Mouse (Mus musculus): Measurements from ENCODE around the gene Tmem81. TPM values are rescaled to one million over a fixed set of nuclear protein-coding genes. Genes with fewer than 3 reads are reported as not detected.
"Not testable (repeated sequence)": the region's sequence is repeated elsewhere in the genome, so short reads cannot be mapped to it uniquely, and the experiment has no call there.

The Tmem81 gene
- 1.6 and 3.0 TPM in 2 replicates for total RNA-seq (2014; rRNA removed)
- 0.49 and 0.90 TPM in 2 replicates for polyA plus RNA-seq (2015; fragmentation: Nextera tagmentation; extraction: Ambion mirVana)

GRCm38 (mm10) chr1:132506058-132506457, at the start of gene Tmem81:
Gene Tmem81 (plus strand): TSS chr1:132506230.
- Histone ChIP-seq H3K4me1 (ENCODE audit: insufficient read depth) (no peaks in the 10 kb centered on the region), H3K27ac (ENCODE audit: low read depth, low read length) (peak within 1 kb of the TSS; percentile 1; the same call in 1 of the 2 replicates), H3K9me3 (ENCODE audit: low read length) (no peaks in the 10 kb centered on the region), H3K36me3 (ENCODE audit: insufficient read depth) (peaks cover 45% of the 10 kb centered on the region), H3K9ac (no peak within 1 kb of the TSS), H3K4me2 (ENCODE audit: low read depth) (no peak within 1 kb of the TSS), H3K27me3 (ENCODE audit: insufficient read depth, low read length) (no peaks in the 10 kb centered on the region), H3K4me3 (ENCODE audit: low read depth, low read length) (no peak within 1 kb of the TSS)
- DNase-seq (no peak), ATAC-seq (peak; percentile 38)
- no peak for TF ChIP-seq CTCF (IDR thresholded peaks at IDR 0.05; ENCODE audit: low read depth)
- WGBS: 71% methylated on average over 7 of the region's 7 CpGs

DNA sequence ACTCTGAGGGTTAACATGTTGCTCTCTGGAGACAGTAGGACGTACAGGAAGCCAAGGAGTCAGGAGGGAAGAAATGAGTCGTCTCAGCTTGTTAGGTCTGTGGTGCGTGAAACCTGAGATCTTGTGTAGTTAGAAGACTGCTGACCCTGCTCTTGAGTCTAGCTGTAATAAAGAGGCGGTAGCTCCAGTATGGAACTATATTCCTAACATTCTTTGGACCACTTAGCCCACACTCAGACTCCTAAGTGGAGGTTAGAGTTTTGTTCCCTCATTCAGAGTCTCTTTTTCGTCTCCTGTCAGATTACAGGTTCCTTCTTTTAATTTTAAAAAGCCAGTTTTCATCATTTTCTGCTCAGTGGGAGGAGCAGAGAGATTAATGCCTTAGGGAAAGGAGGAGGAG, 41.4 kb upstream of the Tmem81 start:
- no peaks in the 10 kb centered on the region for H3K9me3 ChIP-seq (ENCODE audit: low read length)
- H3K36me3 ChIP-seq (ENCODE audit: insufficient read depth): peaks cover 46% of the 10 kb centered on the region
- H3K9ac ChIP-seq: no peak overlapping the region
- no peak for TF ChIP-seq CTCF (IDR thresholded peaks at IDR 0.05; ENCODE audit: low read depth)
- no peak for ATAC-seq
- no peak for DNase-seq
- no peaks in the 10 kb centered on the region for H3K27me3 ChIP-seq (ENCODE audit: insufficient read depth, low read length)
- H3K4me3 ChIP-seq (ENCODE audit: low read depth, low read length): no peak overlapping the region
- no peak overlapping the region for H3K4me2 ChIP-seq (ENCODE audit: low read depth)
- no peak overlapping the region for H3K27ac ChIP-seq (ENCODE audit: low read depth, low read length)
- WGBS: 82% methylated on average over 5 of the region's 5 CpGs
- no peaks in the 10 kb centered on the region for H3K4me1 ChIP-seq (ENCODE audit: insufficient read depth)

DNA sequence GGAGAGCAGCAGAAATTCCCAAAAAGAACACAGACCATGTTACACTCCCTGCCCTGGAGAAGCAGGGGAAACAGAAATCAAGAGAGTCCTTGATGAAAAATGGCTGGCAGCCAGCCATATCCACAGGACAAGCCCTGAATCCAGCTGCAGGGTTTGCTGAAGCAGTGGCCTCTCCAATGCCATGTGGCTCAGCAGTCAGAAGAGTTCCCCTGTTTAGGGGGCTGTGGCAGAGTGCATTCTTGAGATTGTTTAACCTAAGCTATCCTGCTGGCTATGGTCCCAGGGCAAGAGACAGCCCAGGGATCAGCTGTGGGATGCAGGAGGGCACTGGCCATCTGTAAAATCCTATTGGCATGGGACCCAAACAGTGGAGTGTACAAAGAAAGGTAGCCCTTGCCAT, 37.1 kb upstream of the Tmem81 start:
- H3K9me3 ChIP-seq (ENCODE audit: low read length): no peaks in the 10 kb centered on the region
- no peaks in the 10 kb centered on the region for H3K4me1 ChIP-seq (ENCODE audit: insufficient read depth)
- peaks cover 24% of the 10 kb centered on the region for H3K36me3 ChIP-seq (ENCODE audit: insufficient read depth)
- H3K4me3 ChIP-seq (ENCODE audit: low read depth, low read length): no peak overlapping the region
- no peaks in the 10 kb centered on the region for H3K27me3 ChIP-seq (ENCODE audit: insufficient read depth, low read length)
- H3K27ac ChIP-seq (ENCODE audit: low read depth, low read length): no peak overlapping the region
- TF ChIP-seq CTCF (IDR thresholded peaks at IDR 0.05; ENCODE audit: low read depth): no peak
- no peak overlapping the region for H3K9ac ChIP-seq
- DNase-seq (peak; percentile 7), ATAC-seq (no peak)
- H3K4me2 ChIP-seq (ENCODE audit: low read depth): no peak overlapping the region

DNA sequence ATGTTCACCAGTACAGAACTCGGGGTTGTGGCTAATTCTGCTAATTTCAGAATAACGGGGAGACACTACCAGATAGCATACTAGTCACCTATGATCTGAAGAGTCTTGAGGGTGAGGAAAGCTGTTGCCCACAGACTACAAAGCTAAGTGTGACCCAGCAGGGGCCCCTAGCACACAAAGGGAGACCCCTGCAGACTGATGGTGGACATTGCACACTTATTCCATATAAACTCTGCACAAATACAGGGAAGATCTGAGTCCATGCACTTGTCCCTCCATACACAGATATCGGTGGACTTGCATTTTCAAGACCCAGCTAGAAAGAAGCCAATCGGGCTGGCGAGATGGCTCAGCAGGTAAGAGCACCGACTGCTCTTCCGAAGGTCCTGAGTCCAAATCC, 36.5 kb upstream of the Tmem81 start:
- DNase-seq: no peak
- Histone ChIP-seq H3K4me1 (ENCODE audit: insufficient read depth) (no peaks in the 10 kb centered on the region), H3K27ac (ENCODE audit: low read depth, low read length) (no peak overlapping the region), H3K4me3 (ENCODE audit: low read depth, low read length) (no peak overlapping the region), H3K27me3 (ENCODE audit: insufficient read depth, low read length) (no peaks in the 10 kb centered on the region), H3K9ac (no peak overlapping the region), H3K9me3 (ENCODE audit: low read length) (no peaks in the 10 kb centered on the region), H3K36me3 (ENCODE audit: insufficient read depth) (peaks cover 18% of the 10 kb centered on the region), H3K4me2 (ENCODE audit: low read depth) (no peak overlapping the region)
- WGBS: 95% methylated on average over 7 of the region's 7 CpGs
- TF ChIP-seq CTCF (IDR thresholded peaks at IDR 0.05; ENCODE audit: low read depth): peak; percentile 6; the same call in 1 of the 2 replicates
- no peak for ATAC-seq

- ATAC-seq; H3K4me3 ChIP-seq (ENCODE audit: low read depth, low read length); H3K9me3 ChIP-seq (ENCODE audit: low read length); H3K9ac ChIP-seq; H3K27me3 ChIP-seq (ENCODE audit: insufficient read depth, low read length); H3K4me1 ChIP-seq (ENCODE audit: insufficient read depth); H3K27ac ChIP-seq (ENCODE audit: low read depth, low read length); H3K4me2 ChIP-seq (ENCODE audit: low read depth); DNase-seq: not testable (repeated sequence)
- WGBS: 90% methylated on average over 1 of the region's 1 CpGs
- peaks cover 12% of the 10 kb centered on the region for H3K36me3 ChIP-seq (ENCODE audit: insufficient read depth)
Measured at GRCm38 (mm10) chr1:132470031-132470430, 36.0 kb upstream of the Tmem81 start.

GRCm38 (mm10) chr1:132471032-132471431, 35.0 kb upstream of the Tmem81 start:
- no peak overlapping the region for H3K27ac ChIP-seq (ENCODE audit: low read depth, low read length)
- no peaks in the 10 kb centered on the region for H3K9me3 ChIP-seq (ENCODE audit: low read length)
- H3K27me3 ChIP-seq (ENCODE audit: insufficient read depth, low read length): no peaks in the 10 kb centered on the region
- WGBS: 88% methylated on average over 2 of the region's 2 CpGs
- no peak for ATAC-seq
- no peak overlapping the region for H3K4me3 ChIP-seq (ENCODE audit: low read depth, low read length)
- H3K4me1 ChIP-seq (ENCODE audit: insufficient read depth): 0 out of 2 replicates have a peak, but pooled peaks cover 3% of the 10 kb centered on the region
- H3K9ac ChIP-seq: no peak overlapping the region
- no peak for TF ChIP-seq CTCF (IDR thresholded peaks at IDR 0.05; ENCODE audit: low read depth)
- peaks cover 3% of the 10 kb centered on the region; the same call in 1 of the 2 replicates for H3K36me3 ChIP-seq (ENCODE audit: insufficient read depth)
- DNase-seq: no peak
- no peak overlapping the region for H3K4me2 ChIP-seq (ENCODE audit: low read depth)

- Histone ChIP-seq H3K4me3 (ENCODE audit: low read depth, low read length) (no peak overlapping the region), H3K9me3 (ENCODE audit: low read length) (no peaks in the 10 kb centered on the region), H3K4me1 (ENCODE audit: insufficient read depth) (0 out of 2 replicates have a peak, but pooled peaks cover 3% of the 10 kb centered on the region), H3K9ac (no peak overlapping the region), H3K27ac (ENCODE audit: low read depth, low read length) (no peak overlapping the region), H3K4me2 (ENCODE audit: low read depth) (no peak overlapping the region), H3K36me3 (ENCODE audit: insufficient read depth) (no peaks in the 10 kb centered on the region), H3K27me3 (ENCODE audit: insufficient read depth, low read length) (no peaks in the 10 kb centered on the region)
- no peak for TF ChIP-seq CTCF (IDR thresholded peaks at IDR 0.05; ENCODE audit: low read depth)
- WGBS: 92% methylated on average over 5 of the region's 5 CpGs
- DNase-seq: no peak
- no peak for ATAC-seq
Measured at GRCm38 (mm10) chr1:132471499-132471898, 34.5 kb upstream of the Tmem81 start.
